Mouse (Mus musculus): ENCODE measurements at regions not wholly inside any gene's neighbourhood (a gene's known extent, or its start where the extent isn't known, plus 50 kb on each side); places are given as distances from the start of the nearest gene placed in this dataset.
A peak's percentile ranks its signal among the peaks of the same experiment; 100 is the strongest.

DNA sequence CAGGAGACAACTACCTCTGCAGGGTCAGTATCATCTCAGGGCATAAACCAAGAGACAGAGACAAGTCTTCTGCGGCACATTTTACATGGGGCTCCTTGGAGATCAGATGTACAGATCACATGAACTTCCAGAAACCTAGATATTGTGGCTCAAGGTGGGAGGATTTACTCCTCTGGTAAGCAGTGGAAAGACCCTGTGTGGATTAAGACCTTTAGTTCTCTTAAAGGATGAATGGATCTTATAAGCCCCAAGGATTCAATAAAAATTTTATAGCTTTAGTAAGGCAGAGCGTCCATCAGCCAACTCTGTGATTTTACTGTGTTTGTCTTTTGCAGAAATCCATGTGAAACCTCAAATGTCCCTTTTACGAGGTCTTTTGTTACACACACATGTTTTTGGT lies 213.8 kb upstream of the Fbxl7 start:
- intact Hi-C loops (cut with DNase I), result no loop called here
- no peak for DNase-seq

DNA sequence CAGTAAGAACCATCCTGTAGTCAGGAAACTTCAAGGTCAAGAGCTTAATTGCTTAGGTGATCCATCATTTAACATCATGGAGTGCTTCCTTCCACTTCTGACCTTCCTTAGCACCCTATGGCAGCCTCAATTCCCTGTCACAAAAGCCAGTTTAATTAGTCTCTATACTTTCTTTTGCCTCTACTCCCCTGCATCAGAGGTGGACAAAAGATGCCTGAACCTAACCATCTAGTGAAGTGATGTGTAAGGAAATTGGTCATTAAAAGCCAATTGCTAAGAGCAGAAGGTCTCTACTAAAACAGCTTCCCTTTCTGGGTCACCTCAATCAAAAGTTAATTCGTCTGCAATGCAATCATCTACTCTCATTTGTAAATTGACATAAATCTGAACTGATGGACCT lies 234.3 kb upstream of the Fbxl7 start:
- DNase-seq, result no peak
- intact Hi-C loops (cut with DNase I), result no loop called here

DNA sequence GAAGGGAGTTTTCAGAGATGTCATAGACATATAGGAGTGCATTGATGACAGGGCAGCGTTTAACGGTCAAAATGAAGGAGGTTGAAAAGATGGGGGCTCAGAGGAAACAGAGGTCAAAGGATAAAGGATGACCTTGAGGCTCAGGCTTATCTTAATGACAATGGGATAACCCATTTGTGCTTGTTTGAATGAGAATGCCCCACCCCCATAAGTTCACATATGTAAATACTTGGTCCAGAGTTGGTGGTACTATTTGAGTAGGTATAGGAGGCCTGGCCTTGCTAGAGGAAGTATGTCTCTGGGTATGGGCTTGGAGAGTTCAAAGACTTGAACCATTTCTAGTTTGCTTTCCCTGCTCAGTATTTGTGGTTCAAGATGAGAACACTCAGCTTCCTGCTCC lies 237.4 kb upstream of the Fbxl7 start:
- intact Hi-C loops (cut with DNase I), result no loop called here
- no peak for DNase-seq

DNA sequence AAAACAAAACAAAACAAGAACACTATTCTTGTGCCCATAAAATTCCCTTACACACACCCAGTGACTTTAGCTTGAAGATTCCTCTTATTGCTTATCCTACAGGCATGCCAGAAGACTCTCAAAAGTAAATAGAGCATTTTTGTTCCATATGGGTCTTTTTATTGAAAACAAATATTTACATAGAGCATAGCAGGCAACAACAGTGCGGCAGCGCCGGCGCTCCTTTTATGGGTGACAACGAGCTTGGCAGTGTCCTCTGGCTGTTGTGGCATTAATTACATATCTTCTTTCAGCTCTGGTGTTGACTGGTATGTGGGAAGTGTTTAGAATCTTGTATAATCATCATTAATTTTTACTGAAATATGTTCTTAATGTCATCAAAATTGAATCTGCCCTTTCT lies 242.2 kb upstream of the Fbxl7 start:
- no peak for DNase-seq

DNA sequence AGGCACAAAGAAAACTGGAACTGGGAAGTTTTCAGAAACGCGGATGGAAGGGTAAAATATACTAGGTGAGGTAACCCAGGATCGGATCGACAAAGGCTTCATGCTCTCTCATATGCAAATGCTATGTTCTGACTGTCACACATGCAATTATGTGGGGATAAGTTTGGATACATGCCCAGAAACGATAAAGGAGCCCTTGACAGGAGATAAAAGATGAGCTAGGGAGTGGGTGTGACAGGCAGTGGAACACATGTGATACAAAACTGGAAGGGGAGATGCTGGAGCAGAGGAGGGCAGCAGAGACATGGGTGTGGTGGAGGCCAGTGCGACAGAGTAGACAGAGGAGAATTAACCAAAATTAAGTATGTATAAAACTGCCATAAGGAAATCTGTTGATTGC lies 250.5 kb upstream of the Fbxl7 start:
- intact Hi-C loops (cut with DNase I), result no loop called here
- DNase-seq, result no peak

More for the DNA sequence above, 242.2 kb upstream of the Fbxl7 start:
- intact Hi-C loops (cut with DNase I), result no loop called here

DNA sequence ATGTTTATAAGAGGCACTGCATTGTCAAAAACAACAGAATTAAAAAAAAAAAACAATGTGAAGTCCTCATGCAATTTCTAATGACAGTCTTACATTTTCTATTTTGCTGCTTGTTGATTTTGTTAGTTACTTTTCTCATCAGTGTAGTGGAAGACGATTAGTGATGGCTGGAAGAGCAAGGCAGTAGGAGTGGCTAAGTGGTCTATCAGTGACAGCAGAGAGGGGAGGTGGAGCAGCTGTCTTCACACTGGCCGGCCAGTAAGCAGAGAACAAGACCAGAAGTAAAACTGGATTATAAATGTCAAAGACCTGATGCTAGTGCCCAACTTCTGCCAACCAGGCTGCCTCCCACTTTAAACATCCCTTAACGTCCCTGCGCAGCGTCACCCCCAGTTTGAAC lies 265.6 kb upstream of the Fbxl7 start:
- no peak for DNase-seq
- intact Hi-C loops (cut with DNase I), result no loop called here

DNA sequence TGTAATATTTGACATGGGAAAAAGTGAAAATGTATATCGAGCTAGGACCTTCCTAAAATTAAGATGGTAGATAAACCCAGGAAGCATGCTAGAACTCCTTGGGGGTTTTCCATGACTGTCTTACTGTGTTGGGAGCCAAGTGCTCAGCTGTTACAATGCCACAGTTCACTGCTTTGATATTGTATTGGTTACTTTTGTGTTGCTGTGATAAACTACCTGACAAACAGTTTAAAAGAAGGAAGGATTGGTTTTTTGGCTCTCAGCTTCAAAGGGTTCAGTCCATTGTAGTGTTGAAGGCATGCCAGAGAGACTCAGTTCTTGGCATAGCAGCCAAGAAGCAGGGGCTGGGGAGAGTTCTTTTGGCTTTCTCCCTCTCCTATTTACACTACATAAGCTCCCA lies 272.1 kb upstream of the Fbxl7 start:
- no peak for DNase-seq
- intact Hi-C loops (cut with DNase I), result no loop called here

DNA sequence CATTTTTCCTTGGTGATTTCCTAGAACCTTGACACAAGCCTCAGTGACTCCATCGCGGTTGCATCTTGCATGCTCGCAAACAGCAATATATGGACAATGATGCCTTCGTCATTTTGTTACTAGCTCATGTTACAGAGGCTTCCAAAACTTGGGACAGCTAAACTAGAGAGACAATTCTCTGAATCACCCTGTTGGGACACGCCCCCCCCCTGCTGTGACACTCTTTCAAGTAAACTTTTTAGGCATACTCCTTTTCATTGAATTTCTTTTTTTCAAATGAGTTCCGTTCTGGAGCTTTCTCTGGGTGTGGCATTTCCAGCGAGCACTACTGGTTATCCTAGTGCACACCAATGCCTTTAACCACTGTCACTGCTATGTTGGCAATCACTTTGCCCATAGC lies 274.5 kb upstream of the Fbxl7 start:
- intact Hi-C loops (cut with DNase I), result no loop called here
- no peak for DNase-seq

DNA sequence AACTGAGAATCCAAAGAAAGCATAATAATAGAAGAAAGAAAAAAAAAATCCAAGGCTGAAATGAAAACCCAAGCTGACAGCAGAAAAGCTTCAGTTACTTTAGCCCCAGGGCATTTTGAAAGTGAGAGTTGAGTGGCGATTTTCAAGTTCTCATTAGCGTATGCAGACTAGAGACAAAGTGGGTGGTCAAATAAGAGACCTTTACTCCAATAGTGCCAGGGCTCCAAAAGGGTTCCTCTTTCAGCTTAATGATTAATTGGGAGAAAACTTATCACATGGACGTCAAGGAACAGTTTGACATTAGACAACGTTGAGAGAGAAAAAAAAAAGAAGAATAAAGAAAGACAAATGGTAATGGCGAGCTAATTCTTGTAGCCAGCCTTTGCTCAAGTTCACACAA lies 278.1 kb upstream of the Fbxl7 start:
- no peak for DNase-seq
- intact Hi-C loops (cut with DNase I), result no loop called here

DNA sequence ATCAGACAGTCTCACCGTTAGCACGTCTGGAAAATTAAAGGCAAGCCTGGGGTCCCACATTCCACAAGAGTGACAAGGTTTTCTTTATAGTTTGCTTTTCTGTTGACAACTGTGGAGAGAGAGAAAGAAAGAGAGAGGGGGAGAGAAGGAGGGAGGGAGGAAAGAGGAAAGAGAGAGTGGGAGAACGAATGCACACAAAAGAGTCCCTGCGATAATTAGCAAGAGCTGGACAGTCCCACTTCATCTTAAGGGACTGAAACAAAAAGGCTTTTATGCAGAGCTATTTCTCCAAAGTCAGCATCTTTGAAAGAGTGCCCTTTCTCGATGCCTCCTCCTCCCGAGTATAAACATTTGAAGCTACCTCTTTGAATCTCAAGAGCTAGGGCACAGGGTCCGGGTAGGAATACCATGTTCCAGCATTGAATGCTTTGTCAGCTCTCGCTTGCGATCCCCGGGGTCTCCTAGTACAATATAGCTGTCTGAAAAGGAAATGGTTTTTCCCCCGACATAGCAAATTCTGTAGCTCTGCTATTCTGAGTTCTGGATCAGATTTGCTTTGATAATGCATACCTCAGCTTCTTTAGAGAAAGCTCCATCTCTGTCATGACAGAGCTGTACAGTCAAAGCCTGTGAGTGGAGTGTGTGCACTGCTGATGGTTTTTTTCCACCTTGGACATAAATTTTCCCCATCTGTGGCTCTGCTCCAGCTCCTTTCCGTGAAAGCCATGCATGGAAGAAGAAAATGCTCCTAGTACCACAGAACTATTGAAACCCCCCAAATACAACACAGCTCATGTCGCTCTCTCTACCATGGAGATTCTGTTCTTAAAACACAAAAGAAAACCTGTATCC lies 282.9 kb upstream of the Fbxl7 start:
- no peak for DNase-seq
- intact Hi-C loops (cut with DNase I), result no loop called here

DNA sequence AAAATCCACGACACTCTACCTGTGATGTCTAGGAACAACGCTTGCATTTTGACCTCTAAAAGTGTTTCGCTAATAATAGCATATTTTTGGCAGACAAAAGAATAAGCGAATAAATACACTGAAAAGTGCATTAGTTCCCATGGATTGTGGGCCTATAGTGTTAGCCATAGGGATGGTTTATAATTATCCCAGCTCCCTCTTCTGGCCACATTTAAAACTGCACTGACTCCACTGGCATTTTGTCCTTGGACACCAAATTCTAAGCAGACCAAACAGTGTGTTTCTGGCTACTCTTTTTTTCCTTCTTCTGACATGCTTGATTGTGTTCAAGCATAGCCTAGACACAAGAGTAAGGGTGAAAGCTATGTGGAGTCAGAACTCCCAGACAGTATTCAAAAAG lies 276.8 kb upstream of the Ank start:
- peak; percentile 66 to 74 for DNase-seq

DNA sequence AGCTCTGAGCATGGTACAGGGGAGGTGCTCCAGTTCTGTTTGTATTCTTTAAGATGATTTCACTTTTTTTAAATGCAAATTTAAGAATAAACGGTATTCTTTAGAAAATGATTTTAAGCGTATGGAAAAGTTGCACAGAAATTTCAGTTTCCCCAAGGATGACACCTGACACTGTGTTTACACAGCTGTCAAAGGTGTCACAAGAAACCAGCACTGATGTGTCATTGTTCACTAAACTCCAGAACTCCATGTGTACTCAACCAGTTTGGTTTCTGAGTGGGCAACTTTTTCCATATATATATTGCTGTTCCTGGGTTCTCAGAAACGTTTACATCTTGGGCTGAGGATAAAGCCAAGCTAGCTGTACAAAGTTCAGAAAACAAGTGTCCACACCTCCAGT lies 265.0 kb upstream of the Ank start:
- intact Hi-C loops (cut with DNase I), result no loop called here
- no peak for DNase-seq

More for the DNA sequence above, 276.8 kb upstream of the Ank start:
- intact Hi-C loops (cut with DNase I), result loop anchor here (1.0 to 5.0 kb wide), 3 partner anchors 552 to 719 kb away; no protein-coding TSS in a partner anchor

DNA sequence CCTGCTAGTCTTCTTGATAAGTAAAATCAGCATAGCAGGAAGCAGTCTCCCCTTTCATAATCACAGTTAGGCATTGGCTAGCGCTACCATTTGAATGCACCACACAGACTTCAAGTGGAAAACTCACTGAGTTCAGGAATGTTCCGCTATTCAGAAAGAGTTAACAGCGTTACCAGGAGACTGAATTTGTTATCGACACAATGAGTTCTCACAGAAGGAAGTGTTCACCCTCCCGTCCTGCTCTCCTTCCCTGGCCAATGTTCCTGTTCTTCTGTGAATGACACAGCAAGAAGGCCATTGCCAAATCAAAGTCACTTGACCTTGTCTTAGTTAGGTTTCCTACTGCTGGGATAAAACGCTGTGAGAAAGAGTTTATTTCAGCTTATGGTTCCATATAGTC lies 261.6 kb upstream of the Ank start:
- intact Hi-C loops (cut with DNase I), result no loop called here
- DNase-seq, result peak; percentile 8 to 9

DNA sequence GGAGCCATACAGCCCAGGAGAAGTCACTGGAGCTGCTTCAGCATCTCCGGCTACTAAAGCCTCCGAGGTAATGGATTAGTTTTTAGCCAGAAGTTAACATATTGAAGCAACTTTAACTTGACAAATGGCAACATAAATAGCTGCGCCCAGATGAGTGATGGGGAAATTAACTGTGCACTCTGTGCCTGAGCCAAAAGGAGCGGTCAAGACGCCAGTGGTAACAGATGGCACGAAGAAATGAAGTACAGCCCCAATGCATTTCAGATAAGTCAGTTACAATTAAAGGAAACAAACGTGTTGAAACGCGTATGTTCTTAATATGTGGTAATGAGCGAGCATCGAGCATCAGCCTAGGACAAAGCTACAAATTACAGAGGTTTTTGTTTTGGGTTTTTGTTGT lies 259.0 kb upstream of the Ank start:
- intact Hi-C loops (cut with DNase I), result no loop called here
- no peak for DNase-seq

DNA sequence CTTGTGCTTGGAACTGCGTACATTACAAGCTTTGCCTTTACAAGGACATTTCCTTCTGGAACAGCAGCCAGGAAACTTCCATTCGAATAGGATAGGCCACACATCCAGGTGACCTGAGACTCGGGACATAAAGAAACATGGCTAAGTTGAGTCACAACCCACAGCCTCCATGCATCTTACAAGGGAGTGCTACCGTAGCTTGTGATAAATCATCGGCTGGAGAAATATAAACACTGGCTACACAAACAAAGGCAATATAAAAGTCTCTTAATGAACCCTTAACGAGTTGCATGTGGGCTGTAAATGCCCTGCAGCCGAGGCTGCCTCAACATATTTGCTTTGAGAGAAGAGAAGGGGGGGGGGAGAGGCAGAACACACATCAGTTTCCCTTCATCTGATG lies 250.1 kb upstream of the Ank start:
- intact Hi-C loops (cut with DNase I), result no loop called here
- DNase-seq, result no peak

DNA sequence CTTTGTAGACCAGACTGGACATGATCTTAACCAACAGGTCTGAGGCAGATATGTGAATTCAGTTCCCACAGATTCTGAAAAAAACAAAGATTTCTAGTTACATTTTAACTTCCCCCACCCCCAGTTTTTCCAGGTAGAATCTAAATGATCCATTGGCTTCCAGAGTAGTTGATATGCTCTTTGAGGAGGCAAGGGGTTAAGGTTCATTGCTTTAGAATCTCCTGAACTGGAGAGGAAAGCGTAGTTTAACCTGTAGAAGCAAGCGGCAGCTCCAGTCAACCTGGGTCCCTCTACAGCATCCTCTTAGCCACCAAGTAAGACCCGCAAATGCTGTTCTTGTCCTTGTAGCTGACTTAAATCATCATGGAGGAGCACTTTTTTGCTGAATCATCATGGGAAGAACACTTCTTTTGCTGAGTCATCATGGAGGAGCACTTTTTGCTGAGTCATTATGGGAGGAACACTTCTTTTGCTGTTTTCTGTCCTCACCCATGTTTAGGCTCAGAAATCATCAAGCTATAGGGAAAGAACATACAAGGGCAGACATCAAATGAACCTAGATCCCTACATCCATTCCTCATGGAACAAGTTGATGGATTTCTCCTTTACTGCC lies 247.2 kb upstream of the Ank start:
- intact Hi-C loops (cut with DNase I), result no loop called here
- DNase-seq, result no peak

DNA sequence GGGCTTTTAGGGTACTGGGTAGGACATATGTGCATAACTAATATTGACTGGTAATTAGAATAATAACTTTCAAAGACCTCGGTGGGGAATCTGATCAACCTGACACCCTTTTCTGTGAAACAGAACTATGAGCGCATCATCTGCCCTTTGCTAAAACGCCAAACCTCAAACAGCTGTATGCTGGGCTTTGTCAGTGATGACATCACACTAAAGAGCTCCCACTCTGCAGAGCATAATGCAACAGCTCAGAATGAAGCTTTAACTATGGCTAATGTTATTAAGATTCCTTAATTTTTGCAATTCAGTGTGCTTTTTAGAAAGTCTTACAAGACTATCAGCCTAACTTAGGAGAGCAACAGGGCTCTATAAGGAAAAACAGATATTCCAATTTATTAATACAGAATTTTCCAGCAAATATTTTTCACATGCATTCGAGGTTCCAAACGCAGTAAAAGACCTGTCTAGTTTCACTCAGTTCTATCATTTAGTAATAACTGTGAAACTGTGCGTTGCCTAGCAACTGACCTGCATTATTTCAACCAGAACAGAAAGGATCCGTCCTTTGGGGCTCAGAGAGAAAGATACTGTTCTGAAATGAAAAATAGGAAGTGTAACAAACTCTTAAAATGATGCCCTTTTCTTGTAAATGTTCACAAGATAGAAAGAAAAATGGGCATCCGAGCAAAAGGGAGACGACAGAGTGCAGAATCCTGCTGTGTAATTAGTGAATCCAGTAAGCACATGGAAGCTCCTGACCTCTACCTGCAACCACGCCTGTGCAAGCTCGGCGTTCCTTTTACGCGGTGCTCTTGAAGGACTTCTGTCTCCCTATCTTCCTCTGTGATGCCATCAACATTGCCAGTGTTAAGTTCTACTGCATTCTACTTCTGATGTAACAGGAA lies 242.6 kb upstream of the Ank start:
- intact Hi-C loops (cut with DNase I), result no loop called here
- no peak for DNase-seq

DNA sequence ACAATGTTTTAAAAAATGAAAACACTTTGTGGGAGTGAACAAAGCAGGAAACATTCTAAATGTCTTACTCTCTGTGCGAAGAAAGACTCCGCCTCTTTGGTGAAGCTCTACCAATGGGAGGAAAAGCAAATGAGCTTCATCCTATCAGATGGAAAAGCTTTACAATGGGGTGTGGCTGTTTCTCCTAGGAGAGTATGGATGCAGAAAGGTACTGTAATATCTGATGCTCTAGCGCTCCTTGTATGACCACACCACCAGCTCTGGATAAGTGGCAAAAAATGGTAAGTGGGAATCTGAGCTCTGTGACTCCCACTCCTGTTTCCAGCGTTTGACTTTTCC lies 242.0 kb upstream of the Ank start:
- DNase-seq, result no peak
- intact Hi-C loops (cut with DNase I), result no loop called here

DNA sequence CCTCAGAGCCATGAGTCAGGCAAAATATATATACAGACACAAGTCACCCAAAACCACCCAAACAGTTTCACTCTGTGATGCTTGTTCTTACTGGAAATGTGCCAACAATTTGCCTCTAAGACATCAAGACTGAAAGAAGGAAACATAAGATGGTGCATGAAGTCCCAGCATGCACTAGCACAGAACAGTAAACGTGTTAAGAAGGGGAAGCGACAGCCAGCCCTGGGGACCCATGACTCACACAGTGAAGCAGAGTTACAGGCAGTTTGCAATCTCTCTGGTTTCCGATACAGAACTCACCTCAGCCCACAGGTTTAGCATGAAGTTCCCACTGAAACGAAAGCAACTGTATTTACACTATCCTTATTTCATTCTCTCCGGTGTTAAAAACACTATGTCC lies 233.7 kb upstream of the Ank start:
- DNase-seq, result no peak
- intact Hi-C loops (cut with DNase I), result no loop called here

DNA sequence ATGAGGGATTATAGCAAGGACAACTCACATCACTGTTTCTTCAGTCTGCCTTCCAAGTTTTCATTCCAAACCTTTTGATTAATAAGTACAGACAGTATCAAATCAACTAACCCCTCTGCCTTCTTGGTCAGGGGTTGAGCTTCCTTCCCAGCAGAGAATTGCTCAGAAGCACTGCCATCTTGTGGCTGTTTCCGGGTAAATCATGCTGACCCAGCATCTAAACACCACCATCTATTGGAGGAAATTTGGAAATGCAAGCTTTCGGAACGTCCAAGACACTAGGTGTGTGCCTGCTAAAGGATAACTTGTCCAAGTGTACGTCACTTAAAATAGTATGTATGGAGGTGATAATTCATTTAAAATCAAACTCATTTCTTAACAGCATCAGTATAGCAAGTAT lies 231.7 kb upstream of the Ank start:
- intact Hi-C loops (cut with DNase I), result loop anchor here (2.0 kb wide), 2 partner anchors 614 to 764 kb away; no protein-coding TSS in a partner anchor
- peak; percentile 57 to 73 for DNase-seq

DNA sequence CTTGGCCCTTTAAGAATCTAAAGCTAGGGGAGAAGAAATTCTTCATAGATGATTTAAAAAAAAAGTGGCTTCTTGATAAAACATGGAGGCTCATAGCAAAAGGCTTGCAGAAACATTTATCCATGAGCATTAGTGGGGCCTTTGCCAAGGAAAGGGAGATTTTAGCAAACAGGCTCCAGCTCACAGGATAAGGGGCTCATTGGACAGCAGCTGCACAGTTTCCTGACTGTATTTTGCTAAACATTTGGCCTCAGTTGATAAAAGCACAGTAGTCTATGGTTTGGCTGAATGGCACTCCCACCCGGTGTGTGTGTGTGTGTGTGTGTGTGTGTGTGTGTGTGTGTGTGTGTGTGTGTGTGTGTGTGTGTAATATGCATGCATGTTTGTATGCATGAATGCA lies 228.2 kb upstream of the Ank start:
- intact Hi-C loops (cut with DNase I), result no loop called here
- peak; percentile 25 to 43 for DNase-seq

DNA sequence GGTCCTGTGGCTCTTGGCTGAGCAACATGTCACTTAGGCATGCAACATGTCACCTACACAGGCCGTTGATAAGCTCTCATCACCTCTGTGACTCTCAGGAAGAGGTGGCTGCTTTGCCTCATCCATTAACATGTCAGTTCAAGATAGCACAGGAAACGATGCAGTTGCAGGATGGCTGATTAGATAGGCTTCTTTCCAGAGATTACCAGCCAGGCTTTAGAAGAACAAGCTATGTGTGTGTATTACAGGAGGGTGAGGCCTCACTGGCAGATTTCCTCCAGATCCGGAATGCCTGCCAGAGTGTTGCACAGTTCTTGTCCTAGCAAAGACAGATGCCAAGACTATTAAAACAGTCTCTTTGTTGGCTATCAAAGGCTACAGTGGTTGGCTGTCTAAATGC lies 220.2 kb upstream of the Ank start:
- intact Hi-C loops (cut with DNase I), result no loop called here
- DNase-seq, result peak; percentile 27 to 30
